Mouse (Mus musculus): ENCODE results near the gene Tmem200b. TPM values are rescaled to one million over a fixed set of nuclear protein-coding genes. Genes with fewer than 3 reads are reported as not detected.

The Tmem200b gene
- total RNA-seq, 1 experiment from 2014 or later = not detected

GRCm38 (mm10) chr4:131924096-131924810 lies 2.7 kb downstream of the Tmem200b start:
- no peak for ATAC-seq (replicated peaks; ENCODE audit: insufficient number of reproducible peaks, low FRiP score, low TSS enrichment, poor library complexity, severe bottlenecking)

GRCm38 (mm10) chr4:131929146-131929545 lies 7.6 kb downstream of the Tmem200b start:
- ATAC-seq (replicated peaks; ENCODE audit: insufficient number of reproducible peaks, low FRiP score, low TSS enrichment, poor library complexity, severe bottlenecking) = no peak

- ATAC-seq (replicated peaks; ENCODE audit: insufficient number of reproducible peaks, low FRiP score, low TSS enrichment, poor library complexity, severe bottlenecking) = no peak
These were observed 17.9 kb downstream of the Tmem200b start for GRCm38 (mm10) chr4:131939459-131939858.

GRCm38 (mm10) chr4:131940846-131941245 lies 19.3 kb downstream of the Tmem200b start:
- no peak for ATAC-seq (replicated peaks; ENCODE audit: insufficient number of reproducible peaks, low FRiP score, low TSS enrichment, poor library complexity, severe bottlenecking)

- ATAC-seq (replicated peaks; ENCODE audit: insufficient number of reproducible peaks, low FRiP score, low TSS enrichment, poor library complexity, severe bottlenecking) = no peak
These were observed 26.3 kb downstream of the Tmem200b start for GRCm38 (mm10) chr4:131947848-131948247.

- no peak for ATAC-seq (replicated peaks; ENCODE audit: insufficient number of reproducible peaks, low FRiP score, low TSS enrichment, poor library complexity, severe bottlenecking)
These were observed 28.3 kb downstream of the Tmem200b start for GRCm38 (mm10) chr4:131949903-131950302.

GRCm38 (mm10) chr4:131950657-131951056 lies 29.1 kb downstream of the Tmem200b start:
- no peak for ATAC-seq (replicated peaks; ENCODE audit: insufficient number of reproducible peaks, low FRiP score, low TSS enrichment, poor library complexity, severe bottlenecking)

GRCm38 (mm10) chr4:131957161-131957560 lies 35.6 kb downstream of the Tmem200b start:
- ATAC-seq (replicated peaks; ENCODE audit: insufficient number of reproducible peaks, low FRiP score, low TSS enrichment, poor library complexity, severe bottlenecking) = no peak

GRCm38 (mm10) chr4:131968873-131969272 lies 47.3 kb downstream of the Tmem200b start:
- no peak for ATAC-seq (replicated peaks; ENCODE audit: insufficient number of reproducible peaks, low FRiP score, low TSS enrichment, poor library complexity, severe bottlenecking)

GRCm38 (mm10) chr4:131970244-131970853 lies 48.8 kb downstream of the Tmem200b start:
- no peak for ATAC-seq (replicated peaks; ENCODE audit: insufficient number of reproducible peaks, low FRiP score, low TSS enrichment, poor library complexity, severe bottlenecking)

Other genes with a start within 250 kb of the Tmem200b start
- gene Ptpru, start 83.5 kb upstream of the Tmem200b start, total RNA-seq (2017) = not detected in 3 replicates
- gene Mecr, start 78.3 kb upstream of the Tmem200b start, total RNA-seq (2017) = 11.1 to 17.7 TPM (median 12.7 TPM) in 3 replicates
- 49.3 to 72.8 TPM (median 58.3 TPM) in 3 replicates for gene Srsf4, start 48.2 kb upstream of the Tmem200b start, total RNA-seq (2017)
- gene Gm10300, start 152.9 kb downstream of the Tmem200b start, total RNA-seq (2017) = 0.19 to 2.2 TPM (median 0.85 TPM) in 3 replicates
- 92.6 to 112 TPM (median 98.1 TPM) in 3 replicates for gene Epb41, start 153.6 kb downstream of the Tmem200b start, total RNA-seq (2017)
- gene Oprd1, start 222.7 kb downstream of the Tmem200b start, total RNA-seq (2017) = not detected in 3 replicates

Measured in monocyte, adult 5-6 weeks (primary cell).